Mouse (Mus musculus) heart, postnatal 14 days (tissue): Measurements from ENCODE around the gene Rab17. TPM values are rescaled to one million over a fixed set of nuclear protein-coding genes. Genes with fewer than 3 reads are reported as not detected.

Source experiments
- DNase-seq, 2 experiments: peaks; one replicate each; pipeline ENCODE4 v3.0.0; 2021 to 2022
- intact Hi-C: fragments of 180-260 bp; cut with DNase I; formaldehyde crosslinking; loops from one replicate; pipeline ENCODE4 v1.15.1; 2025
- long read RNA-seq, 2 experiments: library from polyadenylated mRNA; stranded (forward); transcript quantifications; one replicate each; pipeline ENCODE4 v2.0.0; 2021
- total RNA-seq, 2 experiments: library from RNA; stranded (reverse); gene quantifications; 2 replicates each; pipeline ENCODE4 v1.2.3; 2021

Rab17 gene
- 1 to 10 TPM; 2.5 to 3.1 TPM for total RNA-seq
- long read RNA-seq, experiment 1, partial matches to known transcripts = 1 of 5 reads
- long read RNA-seq, experiment 1, other reads (novel, unspliced or antisense) = 0 of 5 reads
- long read RNA-seq, experiment 2, transcript Rab17-201 (6 exons, 1,831 nt) = major isoform, 6 of 10 reads
- long read RNA-seq, experiment 2, partial matches to known transcripts = 1 of 10 reads
- long read RNA-seq, experiment 2, other reads (novel, unspliced or antisense) = 1 of 10 reads

DNA sequence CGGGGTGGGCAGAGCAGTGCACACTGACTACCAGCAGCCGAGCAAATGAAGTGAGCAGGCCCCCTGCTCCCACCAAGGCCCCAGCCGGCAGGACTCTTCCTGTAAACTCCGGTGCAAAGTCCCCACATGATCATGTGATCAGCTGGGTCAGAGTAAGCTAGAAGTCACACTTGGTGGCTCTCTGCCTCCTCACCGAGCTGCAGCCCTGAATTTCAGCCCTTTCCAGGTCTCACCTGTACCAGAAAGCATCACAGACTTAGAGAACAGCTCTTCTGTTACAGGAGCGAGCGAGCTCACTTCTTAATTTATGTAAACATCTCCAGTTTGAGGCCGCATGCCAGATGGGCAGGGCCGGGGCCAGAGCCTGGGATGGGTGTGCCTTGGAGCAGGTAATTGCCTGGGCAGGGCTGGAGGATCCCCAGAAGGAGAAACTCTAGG, at the start of gene Rab17:
TSS of gene Rab17 (minus strand) at position 315 of the 438 bp plus-strand sequence.
- no peak for DNase-seq
- intact Hi-C loops = no loop called here

DNA sequence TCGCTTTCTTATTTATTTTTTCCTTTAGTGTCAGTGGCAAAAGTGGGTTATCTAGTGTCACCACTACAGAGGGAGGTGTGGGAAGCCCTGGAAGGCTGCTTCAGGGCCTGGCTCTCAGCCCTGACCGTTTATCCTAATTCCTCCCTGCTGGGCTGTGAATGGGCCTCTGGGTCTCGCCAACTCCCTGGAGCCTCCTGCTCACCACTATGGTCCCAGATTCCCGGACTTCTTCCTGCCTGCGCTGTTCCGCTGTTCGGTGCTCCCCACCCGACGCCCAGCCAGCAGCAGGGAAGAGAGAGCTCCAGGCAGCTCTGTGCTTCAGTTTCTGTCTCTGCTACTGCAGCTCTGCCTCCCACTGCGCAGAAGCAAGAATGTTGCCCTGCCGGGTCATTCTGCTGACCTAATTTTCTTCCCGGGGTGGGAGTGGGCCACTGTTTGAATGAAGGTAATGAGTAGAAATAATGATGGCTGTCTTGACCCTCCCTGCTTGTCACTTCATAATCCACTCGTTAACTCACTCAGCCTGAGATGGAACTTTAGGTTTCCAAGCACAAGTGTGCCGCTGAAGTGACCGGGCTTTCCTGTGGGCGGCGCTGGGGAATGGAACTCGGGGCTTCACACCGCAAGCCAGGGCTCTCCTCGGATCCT, 47.8 kb upstream of the Rab17 start:
- intact Hi-C loops = loop anchor here (2.0 to 5.0 kb wide), 2 partner anchors 22 to 45 kb away; no protein-coding TSS in a partner anchor

GRCm38 (mm10) chr1:91015571-91015970, 46.1 kb upstream of the Rab17 start:
- intact Hi-C loops = loop anchor here (5.0 kb wide), 1 partner anchor 43 kb away; no protein-coding TSS in a partner anchor
- DNase-seq = peak; percentile 65 to 79

More for the DNA sequence above, 47.8 kb upstream of the Rab17 start:
- peak; percentile 73 to 76 for DNase-seq

- no peak for DNase-seq
- intact Hi-C loops = no loop called here
These were observed 44.3 kb upstream of the Rab17 start for GRCm38 (mm10) chr1:91013803-91014202.

DNA sequence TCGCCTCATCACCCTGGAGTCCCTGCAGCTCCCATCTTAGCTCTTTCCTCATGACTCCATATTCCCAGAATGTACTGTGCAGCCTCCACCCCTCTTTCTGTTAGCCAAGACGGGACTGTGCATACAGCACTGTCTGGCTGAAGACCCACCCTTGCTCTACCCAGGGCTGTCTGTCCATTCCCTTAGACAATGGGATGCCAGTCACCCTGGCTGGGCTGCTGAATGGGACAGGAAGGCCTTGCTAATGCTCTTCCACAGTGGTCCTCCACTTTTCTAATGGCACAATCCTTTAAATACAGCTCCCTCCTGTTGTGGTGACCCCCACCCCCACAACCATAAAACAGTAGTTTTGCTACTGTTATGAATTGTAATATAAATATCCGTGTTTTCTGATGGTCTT, 41.9 kb upstream of the Rab17 start:
- DNase-seq = no peak
- intact Hi-C loops = no loop called here

DNA sequence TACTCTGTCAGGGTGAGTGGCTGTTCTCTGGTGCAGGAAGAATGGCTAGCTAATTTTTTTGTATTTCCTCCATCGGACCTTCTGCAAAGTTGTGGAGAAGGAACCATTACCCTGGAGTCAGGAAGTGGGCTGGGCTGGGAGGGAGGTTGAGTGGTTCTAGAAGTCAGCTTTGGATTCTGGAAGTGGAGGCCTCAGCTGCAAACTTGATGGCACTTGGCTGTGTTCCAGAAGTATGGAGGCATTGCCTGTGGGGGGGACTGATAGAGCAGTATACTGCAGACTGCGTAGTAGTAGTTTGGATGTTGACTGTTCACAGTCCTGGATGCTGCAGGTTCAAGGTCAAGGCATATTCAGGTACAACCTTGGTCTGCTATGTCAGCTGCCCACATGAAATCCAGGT, 41.3 kb upstream of the Rab17 start:
- DNase-seq = no peak
- intact Hi-C loops = no loop called here

- no peak for DNase-seq
- intact Hi-C loops = no loop called here
These were observed 40.8 kb upstream of the Rab17 start for GRCm38 (mm10) chr1:91010216-91010615.

DNA sequence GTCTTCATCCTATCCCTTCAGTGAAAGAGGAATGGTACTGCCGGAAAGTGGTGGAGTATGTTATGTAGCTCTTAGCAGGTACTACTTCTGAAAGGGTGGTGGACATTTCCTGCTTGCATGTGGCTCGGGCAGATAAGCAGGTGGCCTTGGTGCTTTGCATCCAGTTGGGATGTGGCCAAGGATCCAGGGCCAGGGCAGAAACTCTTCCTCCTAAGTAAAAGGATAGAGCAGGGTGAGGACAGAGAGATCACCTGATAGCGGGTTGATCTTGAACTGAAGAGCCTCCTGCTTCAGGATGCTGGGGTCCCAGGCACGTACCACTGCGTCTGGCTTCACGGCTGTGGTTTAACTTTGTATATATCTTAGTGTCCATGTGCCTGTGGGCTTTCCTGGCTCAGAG, 39.8 kb upstream of the Rab17 start:
- no peak for DNase-seq
- intact Hi-C loops = no loop called here

GRCm38 (mm10) chr1:91008746-91009145, 39.3 kb upstream of the Rab17 start:
- DNase-seq = peak in 1 of 2 experiments; percentile 1

DNA sequence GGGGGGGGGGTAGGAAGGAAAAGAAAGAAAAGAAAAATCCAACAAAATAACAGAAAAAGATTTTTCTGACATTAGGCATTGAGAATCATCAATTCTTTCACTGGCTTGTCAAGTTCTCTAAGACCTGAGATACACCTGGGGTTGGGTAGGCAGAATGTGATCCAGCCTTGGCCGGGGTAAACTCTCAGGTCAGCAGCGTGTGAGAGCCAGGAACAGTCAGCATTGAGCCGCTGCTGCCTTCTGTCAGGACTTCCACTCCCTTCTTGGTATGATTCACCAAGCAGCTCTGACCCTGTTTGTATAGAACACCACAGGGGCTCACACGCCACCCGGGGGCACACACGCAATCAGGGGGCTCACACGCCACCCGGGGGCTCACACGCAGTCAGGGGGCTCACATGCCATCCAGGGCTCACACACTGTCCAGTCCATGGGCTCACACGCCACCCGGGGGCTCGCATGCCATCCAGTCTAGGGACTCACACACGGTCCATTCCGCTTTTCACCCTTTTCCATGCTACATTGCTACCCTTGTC, 38.8 kb upstream of the Rab17 start:
- DNase-seq = peak in 1 of 2 experiments; percentile 1
- intact Hi-C loops = no loop called here

More at GRCm38 (mm10) chr1:91008746-91009145, 39.3 kb upstream of the Rab17 start:
- intact Hi-C loops = no loop called here

DNA sequence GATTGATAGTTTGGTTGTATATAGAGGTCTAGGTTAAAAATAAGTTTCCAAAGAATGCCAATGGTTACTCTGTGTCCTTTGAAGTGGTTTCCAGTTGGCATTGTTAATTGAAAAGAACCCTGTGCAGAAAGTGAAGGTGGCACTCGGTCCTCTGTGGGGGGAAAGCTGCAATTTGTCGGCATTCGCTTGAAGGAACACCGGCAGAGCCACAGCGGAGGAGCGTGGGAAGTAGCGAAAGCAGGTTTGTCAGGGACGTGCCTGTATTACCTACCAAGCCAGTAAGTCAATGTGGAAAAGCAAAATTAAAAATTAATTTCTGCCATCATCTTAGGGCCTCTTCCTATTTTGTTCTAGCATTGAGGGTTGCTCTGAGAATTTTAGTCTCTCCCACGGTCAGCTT, 37.2 kb upstream of the Rab17 start:
- intact Hi-C loops = no loop called here

GRCm38 (mm10) chr1:91006037-91006436, 36.6 kb upstream of the Rab17 start:
- intact Hi-C loops = no loop called here
- no peak for DNase-seq

More for the DNA sequence above, 37.2 kb upstream of the Rab17 start:
- no peak for DNase-seq

GRCm38 (mm10) chr1:91003522-91004253, 34.2 kb upstream of the Rab17 start:
- intact Hi-C loops = no loop called here
- DNase-seq = no peak

DNA sequence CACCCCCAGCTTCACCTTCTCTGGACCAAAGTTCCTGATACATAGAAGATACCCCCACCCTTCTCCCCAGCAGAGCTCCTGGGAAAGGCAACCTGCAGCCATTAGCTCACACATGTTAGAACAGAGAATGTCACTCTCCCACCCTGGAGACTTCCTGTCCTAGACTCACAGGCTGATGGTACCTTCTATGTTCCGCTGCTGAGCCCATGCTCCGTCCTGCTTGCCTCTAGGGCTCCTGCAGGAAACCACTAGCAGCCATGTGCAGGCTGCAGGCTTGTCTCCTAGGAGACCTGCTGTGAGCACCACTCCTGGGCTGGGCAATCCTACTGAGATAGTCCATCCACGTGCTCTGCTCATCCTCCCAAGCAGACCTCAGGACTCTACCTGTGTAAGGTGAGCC, 33.2 kb upstream of the Rab17 start:
- intact Hi-C loops = no loop called here
- DNase-seq = no peak

DNA sequence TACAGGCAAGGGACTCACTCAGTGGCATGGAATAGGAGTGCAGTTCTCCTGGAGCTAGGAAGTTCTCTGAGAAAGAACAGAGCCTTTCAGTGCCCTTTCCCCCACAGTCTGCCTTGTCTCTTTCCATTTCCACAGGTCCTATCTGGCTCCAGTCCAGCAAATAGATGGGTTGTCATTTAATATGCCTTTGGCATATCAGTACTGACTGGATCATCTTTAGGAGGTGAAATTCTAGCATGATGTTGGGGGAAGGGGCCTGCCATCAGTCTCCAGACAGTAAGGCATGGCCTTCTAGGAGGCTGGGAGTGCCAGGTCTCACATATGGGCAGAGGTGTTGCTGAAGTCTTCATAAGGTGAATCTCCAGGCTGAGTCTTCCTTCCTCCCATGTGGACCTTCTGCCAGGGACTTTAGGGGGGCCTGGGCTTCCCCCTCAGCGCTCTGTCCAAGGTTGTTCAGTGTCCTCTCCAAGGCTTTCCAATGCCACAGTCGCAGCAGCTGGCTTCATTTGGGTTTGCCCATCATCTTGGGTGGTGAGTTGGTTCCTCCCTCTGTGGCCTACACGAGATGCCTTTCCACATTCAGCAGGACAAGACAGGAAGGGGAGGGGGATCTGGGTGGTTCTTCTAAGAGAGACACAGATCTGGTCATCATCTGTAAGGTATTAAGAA, 32.5 kb upstream of the Rab17 start:
- intact Hi-C loops = no loop called here
- no peak for DNase-seq

DNA sequence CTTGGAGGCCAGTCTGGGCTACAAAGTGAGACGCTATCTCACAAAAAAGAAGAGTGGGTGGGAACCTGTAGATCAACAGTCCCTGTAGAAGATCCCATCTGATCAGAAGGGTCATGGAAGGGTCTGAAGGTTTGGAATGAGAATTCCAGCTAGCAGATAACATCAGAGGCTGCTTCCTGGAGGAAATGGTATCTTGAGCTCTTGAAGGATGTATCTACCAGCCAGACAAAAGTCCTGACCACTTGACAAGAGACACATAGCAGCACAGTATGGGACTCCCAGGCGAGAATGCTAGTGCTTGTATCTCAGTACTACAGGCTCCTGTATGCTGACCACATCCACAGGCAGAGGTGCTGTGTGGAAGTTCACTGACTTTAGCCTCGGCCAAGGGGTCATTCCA, 31.6 kb upstream of the Rab17 start:
- DNase-seq = no peak
- intact Hi-C loops = no loop called here

- intact Hi-C loops = no loop called here
These were observed 30.6 kb upstream of the Rab17 start for GRCm38 (mm10) chr1:90999911-91000601.

DNA sequence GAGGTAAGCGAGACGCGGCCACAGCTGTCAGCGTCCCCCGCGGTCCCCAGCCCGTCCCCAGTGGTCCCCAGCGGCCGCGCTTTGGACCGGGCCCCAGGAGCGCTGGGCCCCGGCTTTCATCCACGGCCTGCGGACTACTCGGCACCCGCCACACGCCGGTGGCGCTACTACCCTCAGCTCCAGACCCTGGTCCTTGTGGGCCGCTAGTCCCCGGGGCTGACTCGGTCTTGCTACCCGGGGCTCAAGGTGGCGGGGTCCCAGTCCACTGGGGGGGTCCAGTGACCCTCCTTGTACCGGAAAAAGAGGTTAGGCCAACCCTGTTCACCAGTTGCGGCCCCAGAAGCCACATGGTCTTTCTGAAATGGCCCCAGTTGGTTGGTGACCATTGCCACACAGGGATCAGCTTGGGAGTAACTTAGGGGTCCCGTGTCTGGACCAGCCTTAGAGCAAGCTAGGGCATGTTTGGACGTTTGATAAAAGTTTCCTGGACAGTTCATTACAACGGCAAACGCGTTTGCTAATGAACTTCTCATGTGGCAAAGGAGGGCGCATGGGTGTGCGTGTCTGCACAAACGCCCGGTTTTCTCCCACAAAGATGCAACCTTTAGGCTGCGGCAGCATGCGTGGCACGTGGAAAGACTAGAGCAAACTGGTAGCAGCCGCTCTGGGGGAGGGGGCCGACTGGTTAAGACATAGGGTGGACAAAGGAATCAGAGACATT, 29.6 kb upstream of the Rab17 start:
- intact Hi-C loops = no loop called here
- DNase-seq = no peak

More at GRCm38 (mm10) chr1:90999911-91000601, 30.6 kb upstream of the Rab17 start:
- no peak for DNase-seq

- intact Hi-C loops = no loop called here
- peak; percentile 78 to 81 for DNase-seq
These were observed 28.9 kb upstream of the Rab17 start, which contains the start of gene Lrrfip1 for GRCm38 (mm10) chr1:90998268-90998890. Lrrfip1 (plus strand) TSS chr1:90998737.
